Mouse (Mus musculus): ENCODE results near the gene Cytip. TPM values are rescaled to one million over a fixed set of nuclear protein-coding genes. Genes with fewer than 3 reads are reported as not detected.

Cytip gene
- polyA plus RNA-seq, 1 experiment from 2014 or later, result 0.47 TPM

DNA sequence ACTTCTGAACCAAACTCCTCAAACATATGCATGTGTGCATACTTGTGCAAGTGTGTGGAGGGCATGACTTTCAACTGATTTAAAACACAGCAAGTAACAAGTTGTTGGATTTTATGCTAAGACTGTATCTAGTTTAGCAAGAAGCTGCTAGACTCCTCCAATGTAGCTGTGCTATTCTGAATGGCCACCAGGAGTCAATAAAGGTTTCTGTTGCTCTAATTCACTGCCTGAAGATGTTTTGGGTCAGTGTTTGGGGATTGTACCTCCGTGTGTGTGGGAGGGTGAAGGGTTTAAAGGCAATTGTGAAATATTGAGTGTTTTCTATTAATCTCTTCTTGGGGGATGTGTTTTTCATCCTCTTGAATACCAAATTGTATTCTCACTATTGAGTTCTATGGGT lies 6.4 kb downstream of the Cytip start:
- 50% methylated on average over 1 of the region's 1 CpGs for WGBS
- H3K4me3 ChIP-seq (ENCODE audit: control insufficient read depth in 1 of 2, insufficient read depth in 1 of 2, low read depth in 1 of 2, low read length in 2 of 2), result no peak overlapping the region
- no peak for ATAC-seq (ENCODE audit: insufficient number of reproducible peaks, insufficient read depth, low FRiP score, low read depth)
- no peak overlapping the region for H3K9ac ChIP-seq (ENCODE audit: low read length)
- no peaks in the 10 kb centered on the region for H3K27me3 ChIP-seq (ENCODE audit: control insufficient read depth, insufficient read depth, low read length)
- H3K4me2 ChIP-seq (ENCODE audit: low read length), result no peak overlapping the region
- no peaks in the 10 kb centered on the region for H3K36me3 ChIP-seq (ENCODE audit: control insufficient read depth, insufficient read depth, low read length)
- H3K9me3 ChIP-seq (ENCODE audit: control insufficient read depth, low read length), result no peaks in the 10 kb centered on the region
- no peak overlapping the region for H3K27ac ChIP-seq (replicated peaks in 1 of 2; ENCODE audit: control insufficient read depth in 1 of 2, insufficient read depth in 1 of 2, low read depth in 2 of 2, low read length in 2 of 2)
- H3K4me1 ChIP-seq (ENCODE audit: control insufficient read depth in 2 of 2, insufficient read depth in 2 of 2, low read length in 2 of 2), result no peaks in the 10 kb centered on the region

- no peaks in the 10 kb centered on the region for H3K36me3 ChIP-seq (ENCODE audit: control insufficient read depth, insufficient read depth, low read length)
- no peak overlapping the region for H3K4me2 ChIP-seq (ENCODE audit: low read length)
- H3K9ac ChIP-seq (ENCODE audit: low read length), result no peak overlapping the region
- no peaks in the 10 kb centered on the region for H3K27me3 ChIP-seq (ENCODE audit: control insufficient read depth, insufficient read depth, low read length)
- no peaks in the 10 kb centered on the region for H3K9me3 ChIP-seq (ENCODE audit: control insufficient read depth, low read length)
- no peak overlapping the region for H3K4me3 ChIP-seq (ENCODE audit: control insufficient read depth in 1 of 2, insufficient read depth in 1 of 2, low read depth in 1 of 2, low read length in 2 of 2)
- H3K4me1 ChIP-seq (ENCODE audit: control insufficient read depth in 2 of 2, insufficient read depth in 2 of 2, low read length in 2 of 2), result no peaks in the 10 kb centered on the region
- ATAC-seq (ENCODE audit: insufficient number of reproducible peaks, insufficient read depth, low FRiP score, low read depth), result no peak
- WGBS, result 65% methylated on average over 8 of the region's 8 CpGs
- H3K27ac ChIP-seq (replicated peaks in 1 of 2; ENCODE audit: control insufficient read depth in 1 of 2, insufficient read depth in 1 of 2, low read depth in 2 of 2, low read length in 2 of 2), result no peak overlapping the region
Observed at GRCm38 (mm10) chr2:58187310-58188051, 7.9 kb downstream of the Cytip start.

- no peak overlapping the region for H3K4me2 ChIP-seq (ENCODE audit: low read length)
- 71% methylated on average over 2 of the region's 2 CpGs for WGBS
- no peaks in the 10 kb centered on the region for H3K9me3 ChIP-seq (ENCODE audit: control insufficient read depth, low read length)
- H3K27me3 ChIP-seq (ENCODE audit: control insufficient read depth, insufficient read depth, low read length), result no peaks in the 10 kb centered on the region
- no peak overlapping the region for H3K9ac ChIP-seq (ENCODE audit: low read length)
- no peak overlapping the region for H3K27ac ChIP-seq (replicated peaks in 1 of 2; ENCODE audit: control insufficient read depth in 1 of 2, insufficient read depth in 1 of 2, low read depth in 2 of 2, low read length in 2 of 2)
- no peaks in the 10 kb centered on the region for H3K36me3 ChIP-seq (ENCODE audit: control insufficient read depth, insufficient read depth, low read length)
- no peak overlapping the region for H3K4me3 ChIP-seq (ENCODE audit: control insufficient read depth in 1 of 2, insufficient read depth in 1 of 2, low read depth in 1 of 2, low read length in 2 of 2)
- no peak for ATAC-seq (ENCODE audit: insufficient number of reproducible peaks, insufficient read depth, low FRiP score, low read depth)
- H3K4me1 ChIP-seq (ENCODE audit: control insufficient read depth in 2 of 2, insufficient read depth in 2 of 2, low read length in 2 of 2), result no peaks in the 10 kb centered on the region
Observed at GRCm38 (mm10) chr2:58184197-58184596, 11.1 kb downstream of the Cytip start.

GRCm38 (mm10) chr2:58183658-58184057 lies 11.7 kb downstream of the Cytip start:
- no peak overlapping the region for H3K9ac ChIP-seq (ENCODE audit: low read length)
- ATAC-seq (ENCODE audit: insufficient number of reproducible peaks, insufficient read depth, low FRiP score, low read depth), result no peak
- no peaks in the 10 kb centered on the region for H3K4me1 ChIP-seq (ENCODE audit: control insufficient read depth in 2 of 2, insufficient read depth in 2 of 2, low read length in 2 of 2)
- H3K27ac ChIP-seq (replicated peaks in 1 of 2; ENCODE audit: control insufficient read depth in 1 of 2, insufficient read depth in 1 of 2, low read depth in 2 of 2, low read length in 2 of 2), result no peak overlapping the region
- no peak overlapping the region for H3K4me3 ChIP-seq (ENCODE audit: control insufficient read depth in 1 of 2, insufficient read depth in 1 of 2, low read depth in 1 of 2, low read length in 2 of 2)
- H3K27me3 ChIP-seq (ENCODE audit: control insufficient read depth, insufficient read depth, low read length), result no peaks in the 10 kb centered on the region
- no peaks in the 10 kb centered on the region for H3K36me3 ChIP-seq (ENCODE audit: control insufficient read depth, insufficient read depth, low read length)
- no peaks in the 10 kb centered on the region for H3K9me3 ChIP-seq (ENCODE audit: control insufficient read depth, low read length)
- 79% methylated on average over 2 of the region's 2 CpGs for WGBS
- H3K4me2 ChIP-seq (ENCODE audit: low read length), result no peak overlapping the region

- ATAC-seq (ENCODE audit: insufficient number of reproducible peaks, insufficient read depth, low FRiP score, low read depth), result no peak
- H3K4me2 ChIP-seq (ENCODE audit: low read length), result no peak overlapping the region
- 56% methylated on average over 1 of the region's 1 CpGs for whole genome bisulfite sequencing
- H3K36me3 ChIP-seq (ENCODE audit: control insufficient read depth, insufficient read depth, low read length), result no peaks in the 10 kb centered on the region
- H3K27me3 ChIP-seq (ENCODE audit: control insufficient read depth, insufficient read depth, low read length), result no peaks in the 10 kb centered on the region
- H3K9ac ChIP-seq (ENCODE audit: low read length), result no peak overlapping the region
- no peak overlapping the region for H3K4me3 ChIP-seq (ENCODE audit: control insufficient read depth in 1 of 2, insufficient read depth in 1 of 2, low read depth in 1 of 2, low read length in 2 of 2)
- H3K27ac ChIP-seq (replicated peaks in 1 of 2; ENCODE audit: control insufficient read depth in 1 of 2, insufficient read depth in 1 of 2, low read depth in 2 of 2, low read length in 2 of 2), result no peak overlapping the region
- no peaks in the 10 kb centered on the region for H3K9me3 ChIP-seq (ENCODE audit: control insufficient read depth, low read length)
- peaks cover 0 to 6% of the 10 kb centered on the region in 2 experiments; a peak in 1 of 4 replicates for H3K4me1 ChIP-seq (ENCODE audit: control insufficient read depth in 2 of 2, insufficient read depth in 2 of 2, low read length in 2 of 2)
Observed at GRCm38 (mm10) chr2:58180776-58181175, 14.6 kb downstream of the Cytip start.

GRCm38 (mm10) chr2:58179056-58179455 lies 16.3 kb downstream of the Cytip start:
- H3K4me2 ChIP-seq (ENCODE audit: low read length), result no peak overlapping the region
- H3K27ac ChIP-seq (replicated peaks in 1 of 2; ENCODE audit: control insufficient read depth in 1 of 2, insufficient read depth in 1 of 2, low read depth in 2 of 2, low read length in 2 of 2), result no peak overlapping the region
- H3K9ac ChIP-seq (ENCODE audit: low read length), result no peak overlapping the region
- no peaks in the 10 kb centered on the region for H3K27me3 ChIP-seq (ENCODE audit: control insufficient read depth, insufficient read depth, low read length)
- H3K36me3 ChIP-seq (ENCODE audit: control insufficient read depth, insufficient read depth, low read length), result no peaks in the 10 kb centered on the region
- ATAC-seq (ENCODE audit: insufficient number of reproducible peaks, insufficient read depth, low FRiP score, low read depth), result no peak
- H3K4me1 ChIP-seq (ENCODE audit: control insufficient read depth in 2 of 2, insufficient read depth in 2 of 2, low read length in 2 of 2), result peaks cover 3 to 14% of the 10 kb centered on the region in 2 experiments; a peak in 3 of 4 replicates
- no peak overlapping the region for H3K4me3 ChIP-seq (ENCODE audit: control insufficient read depth in 1 of 2, insufficient read depth in 1 of 2, low read depth in 1 of 2, low read length in 2 of 2)
- WGBS, result 56% methylated on average over 1 of the region's 1 CpGs
- no peaks in the 10 kb centered on the region for H3K9me3 ChIP-seq (ENCODE audit: control insufficient read depth, low read length)

- Histone ChIP-seq H3K4me2 (ENCODE audit: low read length) (no peak overlapping the region; the same call in 1 of the 2 replicates), H3K27ac (replicated peaks in 1 of 2; ENCODE audit: control insufficient read depth in 1 of 2, insufficient read depth in 1 of 2, low read depth in 2 of 2, low read length in 2 of 2) (peak overlapping the region; percentile 24 to 39; a peak in 2 of 4 replicates), H3K4me3 (ENCODE audit: control insufficient read depth in 1 of 2, insufficient read depth in 1 of 2, low read depth in 1 of 2, low read length in 2 of 2) (no peak overlapping the region), H3K36me3 (ENCODE audit: control insufficient read depth, insufficient read depth, low read length) (no peaks in the 10 kb centered on the region), H3K27me3 (ENCODE audit: control insufficient read depth, insufficient read depth, low read length) (no peaks in the 10 kb centered on the region), H3K9me3 (ENCODE audit: control insufficient read depth, low read length) (no peaks in the 10 kb centered on the region), H3K9ac (ENCODE audit: low read length) (no peak overlapping the region), H3K4me1 (ENCODE audit: control insufficient read depth in 2 of 2, insufficient read depth in 2 of 2, low read length in 2 of 2) (peaks cover 3 to 14% of the 10 kb centered on the region in 2 experiments; a peak in 3 of 4 replicates)
- WGBS, result 48% methylated on average over 8 of the region's 8 CpGs
- no peak for ATAC-seq (ENCODE audit: insufficient number of reproducible peaks, insufficient read depth, low FRiP score, low read depth)
Observed at GRCm38 (mm10) chr2:58175392-58176291, 19.7 kb downstream of the Cytip start.
